Mouse (Mus musculus) layer of hippocampus, adult 9-11 months (tissue): ENCODE measurements around the gene Mylk.
"Not testable (repeated sequence)": the region's sequence is repeated elsewhere in the genome, so short reads cannot be mapped to it uniquely, and the experiment has no call there.

ENCODE experiments used
- DNase-seq: peaks from one replicate; pipeline ENCODE4 v3.0.0; 2022

The Mylk gene

DNA sequence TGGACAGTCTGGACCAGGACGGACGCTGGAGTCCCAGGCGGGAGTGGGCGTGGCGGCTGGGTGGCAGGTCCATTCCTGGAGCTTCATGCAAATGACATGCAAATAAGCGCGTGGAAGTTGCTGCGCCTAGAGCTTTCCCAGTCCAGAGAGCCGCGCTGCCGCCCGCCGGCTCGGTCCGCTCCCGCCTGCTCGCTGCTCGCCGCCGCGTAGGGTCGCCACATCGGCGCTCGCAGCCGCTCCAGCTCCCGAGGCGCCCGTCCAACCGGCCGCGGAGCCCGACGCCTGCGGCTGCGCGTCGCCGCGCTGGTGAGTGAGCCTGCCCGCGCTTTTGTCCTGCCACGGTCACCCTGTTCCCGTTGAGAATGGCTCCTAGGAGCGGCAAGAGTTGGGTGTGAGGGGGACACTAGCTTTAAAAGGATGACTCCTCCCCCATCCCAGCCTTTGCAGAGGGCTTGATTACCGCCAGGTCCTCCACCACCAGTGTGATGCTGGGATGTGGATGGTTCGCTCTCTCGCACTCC, at the start of gene Mylk:
Mylk (plus strand) TSS at position 146 of the 521 bp plus-strand sequence.
- DNase-seq: peak; percentile 22

- not testable (repeated sequence) for DNase-seq
Measured at GRCm38 (mm10) chr16:34698721-34699120, 46.3 kb upstream of the Mylk start.

GRCm38 (mm10) chr16:34700165-34700827, 44.7 kb upstream of the Mylk start:
- DNase-seq: peak; percentile 73

DNA sequence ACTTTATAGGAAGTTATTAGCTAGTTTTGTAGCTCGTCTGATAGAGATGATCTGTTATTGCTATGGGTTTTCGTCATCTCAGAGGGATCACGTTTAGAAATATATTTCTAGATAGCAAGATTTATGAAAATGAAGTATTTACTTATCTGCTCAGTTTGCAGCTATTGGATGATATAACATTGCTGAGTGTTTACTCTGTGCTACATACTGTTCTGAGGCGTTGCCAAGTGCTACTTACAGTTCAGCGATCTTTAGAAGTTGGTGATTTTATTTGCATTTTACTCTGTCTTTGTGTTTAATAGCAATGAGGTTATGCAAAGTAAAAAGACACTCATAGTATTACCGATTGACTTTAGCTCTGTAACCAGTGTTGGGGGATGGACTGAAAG, 44.2 kb upstream of the Mylk start:
- no peak for DNase-seq

DNA sequence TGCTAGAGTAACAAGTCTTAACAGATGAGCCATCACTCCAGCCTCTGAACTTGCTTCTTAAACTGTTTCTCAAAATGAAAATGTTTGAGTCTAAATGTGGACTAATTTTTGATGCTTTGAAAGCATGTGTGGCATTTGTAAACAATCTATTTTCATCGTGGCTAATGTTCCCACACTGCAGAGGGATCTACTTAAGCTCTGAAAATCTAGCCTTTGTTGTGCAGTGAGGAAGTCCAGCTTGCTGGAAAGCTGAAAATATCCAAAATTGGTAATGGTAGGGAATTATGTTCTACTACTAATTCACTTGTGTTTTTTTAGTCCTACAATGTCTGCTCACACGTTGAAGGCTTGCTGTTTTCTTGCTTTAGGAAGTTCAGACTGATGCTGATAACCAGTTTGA, 39.0 kb upstream of the Mylk start:
- no peak for DNase-seq

DNA sequence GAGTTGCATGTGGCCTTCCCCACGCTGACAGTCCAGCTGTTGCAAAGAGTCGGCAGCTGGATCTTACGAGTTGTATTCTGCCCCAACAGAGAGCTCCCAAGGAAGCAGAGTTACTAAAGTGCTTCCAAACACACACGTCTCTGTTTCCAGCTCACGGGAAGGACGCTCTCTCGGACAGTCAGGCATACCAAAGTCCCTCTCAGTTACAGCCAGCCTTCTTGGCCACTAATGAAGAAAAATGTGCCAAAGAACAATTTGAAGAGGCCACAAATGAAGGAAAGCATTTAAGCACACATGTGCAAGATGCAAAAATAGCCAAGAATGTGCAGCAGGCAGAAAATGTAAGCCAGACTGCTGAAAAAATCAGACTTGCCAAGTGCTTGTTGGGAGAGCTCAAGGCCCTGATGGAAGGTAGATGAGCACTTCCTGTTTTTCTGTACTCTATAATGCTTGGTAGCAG, 38.5 kb upstream of the Mylk start:
- DNase-seq: peak; percentile 15

- DNase-seq: no peak
Measured at GRCm38 (mm10) chr16:34711481-34711880, 33.5 kb upstream of the Mylk start.

DNA sequence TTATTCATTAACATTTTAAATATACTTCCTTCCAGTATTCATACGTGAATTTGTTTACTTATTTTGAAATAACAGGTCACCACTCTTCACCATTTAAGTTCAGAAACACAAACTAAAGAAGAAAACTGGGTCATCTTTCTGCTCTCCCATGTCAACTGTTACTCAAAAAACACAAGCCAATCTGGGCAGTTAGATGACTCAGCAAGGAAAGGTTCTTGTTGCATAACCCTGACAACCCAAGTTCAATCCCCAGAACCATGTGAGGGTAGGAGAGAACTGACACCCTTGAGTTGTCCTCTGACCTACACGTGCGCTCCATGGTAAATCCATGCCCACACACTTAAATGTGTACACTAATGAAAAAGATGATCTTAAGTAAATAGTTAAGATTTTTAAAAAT, 19.9 kb upstream of the Mylk start:
- no peak for DNase-seq

DNA sequence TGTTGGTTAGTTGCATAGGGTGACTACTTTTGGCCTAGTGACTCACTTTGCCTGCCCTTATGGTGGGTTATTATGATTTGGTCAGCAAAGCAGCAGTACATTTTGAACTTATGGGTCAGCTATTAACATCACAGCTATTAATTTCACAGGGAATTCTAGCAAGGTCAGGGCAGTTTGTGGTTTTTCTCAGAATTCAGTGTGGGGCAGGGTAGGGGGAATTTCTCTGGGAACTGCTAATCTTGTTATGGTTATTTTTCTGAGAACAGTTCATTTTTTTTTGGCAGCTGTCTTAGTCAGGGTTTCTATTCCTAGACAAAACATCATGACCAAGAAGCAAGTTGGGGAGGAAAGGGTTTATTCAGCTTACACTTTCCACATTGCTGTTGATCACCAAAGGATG, 16.4 kb upstream of the Mylk start:
- not testable (repeated sequence) for DNase-seq

DNA sequence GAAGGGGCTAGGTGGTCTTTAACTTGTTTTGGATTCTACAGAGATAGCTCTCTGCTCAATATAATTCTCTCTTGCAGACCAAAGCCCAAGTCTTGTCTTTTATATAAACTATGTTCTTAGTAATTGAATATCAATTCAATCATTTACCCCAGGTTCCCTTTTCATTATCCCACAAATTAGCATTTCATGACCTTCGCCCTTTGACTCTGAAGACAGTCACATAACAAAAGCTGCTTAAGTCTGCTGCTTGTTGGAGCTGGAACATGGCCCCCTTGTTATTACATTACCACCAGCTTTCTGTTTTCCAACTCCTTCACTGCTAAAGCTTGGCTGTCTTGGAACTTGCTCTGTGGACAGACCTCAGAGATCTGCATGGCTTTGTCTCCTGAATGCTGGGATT, 15.6 kb upstream of the Mylk start:
- DNase-seq: no peak

DNA sequence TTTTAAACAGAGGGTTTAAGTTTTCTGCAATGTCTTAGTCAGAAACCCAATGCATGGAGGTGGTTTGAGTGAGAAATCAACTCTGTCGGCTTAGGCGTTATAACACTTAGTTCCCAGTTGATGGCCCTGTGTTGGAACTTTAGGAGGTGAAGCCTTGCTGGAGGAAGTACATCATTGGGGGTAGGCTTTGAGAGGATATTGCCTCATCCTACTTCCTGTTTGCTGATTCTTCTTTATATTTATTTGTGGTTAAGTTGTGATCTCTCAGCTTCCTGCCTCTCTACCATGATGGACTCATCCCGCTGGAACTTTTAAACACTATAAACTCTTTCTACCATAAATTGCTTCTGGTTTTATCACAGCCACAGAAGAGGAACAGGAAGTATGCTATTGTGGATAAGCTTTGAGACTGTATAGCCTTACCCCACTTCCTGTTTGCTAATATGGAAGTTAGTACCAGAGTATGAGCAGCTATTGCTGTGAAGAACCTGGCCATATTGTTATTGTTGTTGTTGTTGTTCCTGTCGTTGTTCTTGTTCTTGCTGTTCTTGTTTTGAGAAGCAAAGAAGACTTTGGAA, 6.3 kb upstream of the Mylk start:
- DNase-seq: no peak

DNA sequence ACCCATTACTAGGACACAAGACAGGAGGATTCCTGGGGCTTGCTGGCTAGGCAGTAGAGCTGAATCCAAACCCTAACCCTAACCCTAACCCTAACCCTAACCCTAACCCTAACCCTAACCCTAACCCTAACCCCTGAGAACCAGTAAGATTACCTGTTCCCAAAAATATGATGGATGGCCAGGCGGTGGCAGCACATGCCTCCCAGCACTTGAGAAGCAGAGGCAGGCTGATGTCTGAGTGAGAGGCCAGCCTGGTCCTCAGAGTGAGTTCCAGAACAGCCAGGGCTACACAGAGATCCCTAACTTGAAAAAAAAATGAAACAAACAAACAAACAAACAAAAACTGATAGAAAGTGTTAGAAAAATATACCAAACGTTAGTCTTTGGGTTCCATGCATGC, 2.1 kb upstream of the Mylk start:
- no peak for DNase-seq

DNA sequence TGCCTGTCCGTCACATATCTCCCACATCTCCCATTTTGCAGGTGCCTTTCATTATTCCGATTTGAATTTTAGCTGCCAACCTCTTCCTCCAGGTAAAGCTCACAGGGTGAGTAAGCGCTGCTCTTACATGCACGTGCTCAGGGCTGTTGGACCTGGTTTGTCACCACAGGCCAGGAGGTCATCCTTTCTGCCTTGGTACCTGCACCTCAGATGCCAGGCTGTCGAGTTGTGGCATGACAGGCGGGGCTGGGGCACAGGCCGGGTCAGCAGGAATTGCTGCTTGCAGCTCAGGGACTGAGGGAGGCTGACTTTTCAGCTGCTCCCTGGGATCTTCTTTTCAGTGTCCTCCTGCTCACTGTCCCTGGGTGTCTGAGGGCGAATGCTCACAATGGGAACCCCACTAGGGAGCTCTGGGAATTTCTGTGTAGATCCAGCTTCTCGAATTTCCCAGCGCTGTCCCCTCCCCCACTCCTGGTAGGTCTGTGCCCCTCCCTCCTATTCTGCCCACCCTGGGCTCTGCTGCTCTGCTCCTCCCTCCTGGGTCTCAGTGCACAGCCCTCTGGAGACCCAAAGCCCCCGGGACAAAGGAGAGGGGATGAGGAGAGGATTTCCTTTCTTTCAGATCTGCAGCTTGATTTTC, 3.2 kb downstream of the Mylk start:
- DNase-seq: no peak

DNA sequence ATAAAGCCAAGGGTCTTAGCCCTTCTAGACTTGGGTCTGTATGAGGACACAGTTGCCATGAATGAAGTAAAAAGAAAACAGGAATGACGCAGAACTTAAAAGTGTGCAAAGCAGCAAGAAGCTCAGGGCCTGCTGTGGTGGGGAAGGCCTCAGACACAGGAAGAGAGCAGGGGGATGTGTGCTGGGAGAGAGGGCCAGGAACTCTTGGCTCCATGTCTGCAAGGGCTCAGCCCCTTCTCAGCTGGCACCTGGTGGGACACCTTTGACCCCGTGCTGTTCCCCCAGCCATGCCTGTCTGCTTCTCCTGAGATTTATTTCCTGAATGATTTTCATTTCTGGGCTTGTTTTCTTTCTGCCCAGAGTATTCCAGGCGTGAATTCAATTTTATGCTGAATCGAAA, 4.5 kb downstream of the Mylk start:
- DNase-seq: no peak

DNA sequence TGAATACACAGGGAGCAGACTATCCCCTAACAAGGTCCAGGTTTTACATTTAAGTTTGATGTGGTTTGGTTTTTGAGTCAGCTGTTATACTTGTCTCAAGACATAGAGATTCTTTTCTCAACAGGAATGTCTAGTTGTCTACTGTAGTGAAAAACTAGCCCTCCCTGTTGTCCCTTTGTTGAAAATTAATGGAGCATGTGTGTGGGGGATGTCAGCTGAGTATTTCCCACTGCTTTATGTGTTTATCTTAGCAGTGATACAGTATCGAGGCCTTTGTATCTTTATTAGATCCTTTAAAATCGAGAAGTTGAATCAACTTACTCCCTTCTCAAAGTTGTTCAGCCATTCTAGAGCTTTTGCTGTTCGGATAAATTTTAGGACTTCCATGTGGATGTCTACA, 7.0 kb downstream of the Mylk start:
- DNase-seq: no peak

DNA sequence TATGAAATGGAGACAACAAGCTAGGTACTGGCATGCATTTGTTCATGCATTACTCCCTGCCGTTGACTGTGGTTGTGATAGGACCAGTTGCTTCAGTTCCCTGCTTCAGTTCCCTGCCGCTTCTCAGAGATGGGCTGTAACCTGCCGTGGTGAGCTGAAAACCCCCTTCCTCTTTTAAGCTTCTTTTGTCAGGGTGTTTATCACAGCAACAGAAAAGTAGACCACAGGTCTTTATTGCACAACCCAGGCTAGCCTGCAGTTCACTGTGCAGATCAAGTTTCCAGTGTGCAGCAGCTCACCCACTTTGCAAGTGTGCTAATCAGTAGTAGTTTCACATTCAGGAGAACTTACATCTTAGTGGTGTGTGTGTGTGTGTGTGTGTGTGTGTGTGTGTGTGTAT, 8.0 kb downstream of the Mylk start:
- no peak for DNase-seq

GRCm38 (mm10) chr16:34756991-34757390, 12.0 kb downstream of the Mylk start:
- no peak for DNase-seq

GRCm38 (mm10) chr16:34758205-34758604, 13.2 kb downstream of the Mylk start:
- no peak for DNase-seq

- DNase-seq: no peak
Measured at GRCm38 (mm10) chr16:34763959-34764591, 19.1 kb downstream of the Mylk start.

DNA sequence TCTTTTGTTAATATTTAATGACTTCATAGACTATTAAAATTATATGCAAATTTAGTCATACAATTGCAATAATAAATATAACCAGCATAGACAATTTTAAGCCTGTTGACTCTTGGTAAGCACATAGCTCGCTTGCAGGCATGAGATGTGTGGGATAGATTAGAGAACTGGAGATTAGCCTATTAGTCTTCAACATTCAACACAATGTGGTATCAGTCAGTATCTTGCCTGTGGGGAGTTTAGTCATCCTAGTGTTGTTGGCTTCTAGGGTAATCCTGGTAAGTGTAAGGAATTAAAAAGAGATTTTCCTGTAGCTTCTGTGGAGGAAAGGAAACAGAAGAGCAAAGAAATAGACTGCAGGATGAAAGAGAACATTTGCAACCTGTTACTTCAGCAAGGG, 20.7 kb downstream of the Mylk start:
- no peak for DNase-seq

GRCm38 (mm10) chr16:34766193-34766592, 21.2 kb downstream of the Mylk start:
- no peak for DNase-seq

DNA sequence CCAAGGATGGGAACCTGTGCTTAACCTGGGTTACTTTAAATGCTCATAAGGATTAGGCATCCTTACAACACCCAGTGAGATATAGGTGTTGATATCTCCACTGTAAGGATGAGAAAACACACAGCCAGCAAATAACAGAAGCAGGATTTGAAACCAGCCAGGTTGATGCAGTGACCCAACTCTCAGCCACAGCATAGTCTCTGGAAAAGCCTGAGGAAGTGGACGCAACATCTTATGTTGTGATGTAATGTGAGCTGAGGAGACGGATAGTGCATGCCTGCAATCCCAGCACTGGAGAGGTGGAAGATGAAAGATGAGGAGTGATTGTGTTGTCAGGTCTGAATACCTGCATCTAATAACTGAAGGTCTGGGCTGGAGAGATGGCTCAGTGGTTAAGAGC, 22.4 kb downstream of the Mylk start:
- no peak for DNase-seq

GRCm38 (mm10) chr16:34768436-34768835, 23.4 kb downstream of the Mylk start:
- DNase-seq: no peak

DNA sequence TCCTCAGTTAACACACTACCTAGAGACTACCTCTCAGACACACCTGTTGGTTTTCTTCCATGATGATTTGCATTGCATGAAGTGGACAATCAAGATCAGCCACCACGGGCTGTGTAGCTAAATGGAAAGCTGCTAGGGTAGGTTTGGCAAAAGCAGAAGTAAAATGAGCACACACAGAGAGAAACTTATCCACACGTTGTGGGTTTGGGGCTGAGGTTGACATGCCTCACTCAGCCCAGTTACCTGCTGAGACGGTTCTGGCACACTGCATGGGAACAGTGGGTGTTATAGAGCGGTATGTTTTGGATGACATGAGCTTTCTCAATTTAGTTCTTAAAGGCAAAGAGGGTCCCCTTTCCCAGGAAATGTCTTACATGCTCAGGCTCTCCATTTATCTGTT, 25.1 kb downstream of the Mylk start:
- DNase-seq: no peak
